Mouse (Mus musculus) embryonic facial prominence, embryonic 10.5 days (tissue): ENCODE data around the gene Ccl9. TPM values are rescaled to one million over a fixed set of nuclear protein-coding genes. Genes with fewer than 3 reads are reported as not detected.

ENCODE experiments used
- DNase-seq: peaks from one replicate; pipeline ENCODE4 v3.0.0-alpha.2; 2017; ENCODE audit warnings: low spot score
- H3K27ac ChIP-seq: fragments of 300-500 bp; sonication (generic); replicated peaks from 2 replicates; pipeline ENCODE4 v1.5.1; 2016; ENCODE audit warnings: mild to moderate bottlenecking
- H3K27me3 ChIP-seq: fragments of 300-500 bp; sonication (generic); replicated peaks from 2 replicates; pipeline ENCODE4 v1.6.1; 2016; ENCODE audit warnings: low read depth, mild to moderate bottlenecking; ENCODE audit not compliant: poor library complexity, severe bottlenecking
- H3K36me3 ChIP-seq: fragments of 300-500 bp; sonication (generic); replicated peaks from 2 replicates; pipeline ENCODE4 v1.6.1; 2016; ENCODE audit warnings: mild to moderate bottlenecking, moderate library complexity
- H3K4me1 ChIP-seq: fragments of 300-500 bp; sonication (generic); 2 replicates; pipeline ENCODE4 v1.6.1; 2016
- H3K4me3 ChIP-seq: fragments of 300-500 bp; sonication (generic); 2 replicates; pipeline ENCODE4 v1.5.1; 2016; ENCODE audit warnings: mild to moderate bottlenecking, moderate library complexity
- H3K9me3 ChIP-seq: fragments of 300-500 bp; sonication (generic); 2 replicates; pipeline ENCODE4 v1.6.1; 2016; ENCODE audit warnings: mild to moderate bottlenecking
- WGBS: fragments of 180-500 bp; shearing (Covaris S2); methylation state at CpG from one replicate; pipeline ENCODE4 v1.1.7; 2016; 5-methylcytosine and 5-hydroxymethylcytosine counted together
- polyA plus RNA-seq: library from polyadenylated mRNA; unstranded; fragments of >200 nt; fragmentation: Nextera tagmentation; extraction: Ambion mirVana; gene quantifications from 2 replicates; pipeline ENCODE4 v1.2.1, GENCODE M21; 2016

The Ccl9 gene
- polyA plus RNA-seq, 1 experiment from 2014 or later, result 1.7 TPM

DNA sequence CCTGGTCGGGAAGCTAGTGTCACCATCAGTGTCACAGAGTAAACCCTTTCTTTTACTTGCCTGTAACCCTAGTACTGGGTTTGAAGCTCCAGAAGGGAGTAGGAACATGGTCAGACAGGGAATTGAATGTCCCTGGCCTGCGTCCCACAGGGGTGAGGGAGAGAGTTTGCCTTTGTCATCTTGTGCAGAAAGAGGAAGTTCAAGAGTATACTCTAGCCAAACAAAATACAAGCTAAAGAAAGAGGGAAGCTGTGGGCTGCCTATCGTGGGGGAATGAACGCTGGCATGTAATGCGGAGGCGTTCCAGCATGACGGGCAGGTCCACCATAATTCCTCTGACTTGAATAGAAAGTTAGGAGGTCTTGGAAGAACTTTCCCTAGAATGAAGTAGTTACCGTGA is 6.2 kb downstream of the Ccl9 start:
- 90% methylated on average over 8 of the region's 8 CpGs for WGBS
- H3K4me3 ChIP-seq, result no peak overlapping the region
- no peaks in the 10 kb centered on the region for H3K27me3 ChIP-seq

DNA sequence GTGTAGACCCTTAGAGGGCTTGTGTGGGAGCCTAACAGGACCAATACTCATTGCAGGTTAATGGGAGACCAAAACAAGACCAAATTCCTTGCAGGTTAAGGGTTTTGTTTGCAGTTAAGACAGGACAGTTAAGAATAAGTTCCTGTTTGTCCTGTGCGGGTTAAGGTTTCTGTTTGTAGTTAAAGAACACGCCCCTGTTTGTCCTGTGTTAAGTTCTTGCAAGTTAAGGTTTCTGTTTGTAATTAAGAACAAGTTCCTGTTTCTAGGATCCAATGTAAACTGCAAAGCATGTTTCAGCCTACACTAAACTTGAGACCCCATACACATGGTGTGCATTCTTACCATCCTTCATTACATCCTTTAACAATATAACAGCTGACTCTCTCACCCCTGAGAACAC is 8.2 kb downstream of the Ccl9 start:
- no peak for DNase-seq
- H3K27me3 ChIP-seq, result no peaks in the 10 kb centered on the region
- H3K9me3 ChIP-seq, result no peaks in the 10 kb centered on the region
- H3K4me3 ChIP-seq, result no peak overlapping the region
- no peaks in the 10 kb centered on the region for H3K4me1 ChIP-seq
- 72% methylated on average over 2 of the region's 2 CpGs for WGBS
- H3K27ac ChIP-seq, result no peak overlapping the region
- no peaks in the 10 kb centered on the region for H3K36me3 ChIP-seq

More for the DNA sequence above, 6.2 kb downstream of the Ccl9 start:
- no peak for DNase-seq
- no peaks in the 10 kb centered on the region for H3K36me3 ChIP-seq
- H3K9me3 ChIP-seq, result no peaks in the 10 kb centered on the region
- no peaks in the 10 kb centered on the region for H3K4me1 ChIP-seq
- H3K27ac ChIP-seq, result no peak overlapping the region

DNA sequence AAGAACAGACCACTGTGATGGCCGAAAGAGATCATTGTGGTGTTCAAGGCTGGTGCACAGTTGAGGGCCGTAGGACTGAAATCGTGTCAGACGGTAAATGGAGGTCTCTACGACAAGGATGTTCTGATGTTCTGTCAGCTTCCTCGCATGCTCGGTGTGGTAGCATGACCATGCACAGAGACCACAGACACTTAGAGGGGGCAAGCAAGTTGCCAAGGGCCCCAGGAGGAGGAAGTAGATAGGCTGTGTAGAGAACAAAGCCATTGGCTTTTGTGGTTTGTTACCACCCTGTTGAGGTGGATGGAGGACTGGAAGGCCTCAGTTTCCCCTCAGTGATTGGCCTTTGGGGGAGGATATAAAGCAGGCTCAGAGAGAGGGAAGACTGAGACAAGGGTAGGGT is 9.2 kb downstream of the Ccl9 start:
- Histone ChIP-seq H3K27me3 (no peaks in the 10 kb centered on the region), H3K4me1 (no peaks in the 10 kb centered on the region), H3K36me3 (no peaks in the 10 kb centered on the region), H3K27ac (no peak overlapping the region), H3K4me3 (no peak overlapping the region), H3K9me3 (no peaks in the 10 kb centered on the region)
- no peak for DNase-seq
- 92% methylated on average over 7 of the region's 7 CpGs for WGBS

DNA sequence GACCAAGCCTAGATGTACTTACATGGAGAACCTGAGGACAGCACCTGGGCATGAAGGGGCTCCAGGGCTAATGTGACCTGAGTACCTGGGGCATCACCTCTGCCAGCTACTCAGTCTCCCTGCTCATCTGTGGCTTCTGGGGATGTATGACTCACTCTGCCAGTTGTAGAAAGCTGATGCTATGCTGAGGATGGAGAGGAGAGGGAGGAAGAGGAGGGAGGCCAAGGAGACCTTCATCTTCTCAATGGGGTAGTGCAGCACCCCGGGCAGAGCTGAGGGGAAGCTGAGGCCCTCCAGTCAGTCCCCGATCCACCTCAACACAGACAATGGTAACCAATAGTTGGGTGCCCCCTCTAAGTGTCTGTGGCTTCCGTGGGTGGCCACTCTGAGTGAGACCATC is 9.7 kb downstream of the Ccl9 start:
- no peaks in the 10 kb centered on the region for H3K9me3 ChIP-seq
- H3K27ac ChIP-seq, result no peak overlapping the region
- H3K36me3 ChIP-seq, result no peaks in the 10 kb centered on the region
- H3K4me1 ChIP-seq, result no peaks in the 10 kb centered on the region
- H3K27me3 ChIP-seq, result no peaks in the 10 kb centered on the region
- WGBS, result 88% methylated on average over 3 of the region's 3 CpGs
- DNase-seq, result no peak
- H3K4me3 ChIP-seq, result no peak overlapping the region

DNA sequence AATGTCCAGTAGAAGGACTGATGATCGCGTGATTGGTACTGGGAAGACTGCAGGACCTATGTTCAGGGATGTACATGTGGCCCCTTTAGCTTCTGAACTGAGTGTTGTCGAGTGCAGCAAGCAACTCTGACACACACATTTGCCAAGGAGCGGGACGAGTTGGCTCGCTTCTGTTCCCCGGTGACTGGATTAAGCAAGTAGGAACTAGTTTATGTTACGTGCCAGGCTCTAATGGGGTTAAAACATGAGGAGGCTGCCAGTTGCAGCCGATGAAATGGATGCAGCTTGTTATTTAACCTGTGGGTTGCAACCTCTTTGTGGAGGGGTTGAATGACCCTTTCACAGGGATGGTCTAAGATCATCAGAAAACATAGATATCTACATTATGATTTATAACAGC is 10.4 kb downstream of the Ccl9 start:
- H3K4me1 ChIP-seq, result no peaks in the 10 kb centered on the region
- H3K27ac ChIP-seq, result no peak overlapping the region
- DNase-seq, result no peak
- H3K36me3 ChIP-seq, result no peaks in the 10 kb centered on the region
- no peak overlapping the region for H3K4me3 ChIP-seq
- H3K27me3 ChIP-seq, result no peaks in the 10 kb centered on the region
- WGBS, result 91% methylated on average over 9 of the region's 9 CpGs
- H3K9me3 ChIP-seq, result no peaks in the 10 kb centered on the region

DNA sequence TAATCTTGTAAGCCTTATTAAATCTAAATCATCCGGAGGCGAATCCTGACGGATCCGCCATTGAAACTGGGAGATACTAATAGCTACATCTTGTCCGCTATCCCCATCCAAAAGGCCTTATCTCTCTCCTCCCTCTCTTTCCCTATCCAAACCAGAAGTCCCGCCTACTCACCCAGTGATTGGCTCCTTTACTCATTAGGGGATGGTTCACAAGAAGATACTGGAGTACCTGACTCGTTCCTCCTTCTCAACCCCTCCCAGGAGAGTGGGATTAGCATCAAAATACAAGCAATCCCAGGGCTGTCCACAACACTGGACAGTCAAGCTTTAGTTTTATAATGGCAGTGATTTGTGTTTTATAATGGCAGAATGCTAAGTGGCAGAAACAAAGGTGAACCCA is 11.1 kb downstream of the Ccl9 start:
- DNase-seq, result no peak
- Histone ChIP-seq H3K27ac (no peak overlapping the region), H3K4me1 (no peaks in the 10 kb centered on the region), H3K4me3 (no peak overlapping the region), H3K27me3 (no peaks in the 10 kb centered on the region), H3K36me3 (no peaks in the 10 kb centered on the region), H3K9me3 (no peaks in the 10 kb centered on the region)
- 69% methylated on average over 7 of the region's 7 CpGs for WGBS

DNA sequence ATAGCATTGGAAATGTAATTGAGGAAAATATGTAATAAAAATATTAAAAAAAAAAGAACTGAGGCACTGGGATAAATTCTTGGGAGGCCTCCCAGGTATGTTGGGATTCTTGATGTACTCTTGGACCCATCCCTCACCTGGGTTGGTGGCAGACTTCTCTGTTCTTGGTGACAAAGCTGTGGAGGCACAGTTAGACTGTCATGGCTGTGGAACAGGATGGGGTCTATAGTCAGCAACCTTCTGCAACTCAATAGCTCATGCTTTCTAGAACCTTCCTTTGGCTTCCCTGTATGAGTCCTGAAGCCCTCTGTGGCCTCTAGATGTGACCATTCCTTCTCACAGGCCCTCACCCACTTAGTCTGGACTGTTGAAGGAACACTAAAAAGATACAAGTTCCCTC is 11.8 kb downstream of the Ccl9 start:
- Histone ChIP-seq H3K27me3 (no peaks in the 10 kb centered on the region), H3K9me3 (no peaks in the 10 kb centered on the region), H3K27ac (no peak overlapping the region), H3K4me3 (no peak overlapping the region), H3K36me3 (no peaks in the 10 kb centered on the region), H3K4me1 (no peaks in the 10 kb centered on the region)
- DNase-seq, result no peak

DNA sequence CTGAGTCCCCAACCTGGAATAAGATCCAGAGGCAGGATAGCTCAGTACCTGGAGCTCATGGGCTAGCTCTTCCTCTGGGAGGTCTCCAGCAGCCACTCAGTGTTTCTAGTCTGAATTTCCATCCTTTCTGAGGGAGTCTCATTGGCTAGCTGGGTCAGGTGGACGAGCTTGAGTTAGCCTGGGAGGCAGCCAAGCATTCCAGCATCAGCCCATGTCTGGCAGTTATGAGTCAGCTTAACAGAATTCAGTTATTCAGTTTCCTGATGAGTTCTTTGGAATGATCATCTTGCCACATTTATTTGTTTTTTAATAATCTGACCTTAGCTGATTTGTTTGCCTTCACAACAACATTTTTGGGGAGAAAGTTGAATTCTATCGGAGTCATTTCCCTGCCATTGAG is 14.7 kb downstream of the Ccl9 start:
- DNase-seq, result no peak
- H3K9me3 ChIP-seq, result no peaks in the 10 kb centered on the region
- no peak overlapping the region for H3K4me3 ChIP-seq
- H3K27ac ChIP-seq, result no peak overlapping the region
- H3K4me1 ChIP-seq, result no peaks in the 10 kb centered on the region
- WGBS, result 76% methylated on average over 2 of the region's 2 CpGs
- H3K36me3 ChIP-seq, result no peaks in the 10 kb centered on the region
- H3K27me3 ChIP-seq, result no peaks in the 10 kb centered on the region

DNA sequence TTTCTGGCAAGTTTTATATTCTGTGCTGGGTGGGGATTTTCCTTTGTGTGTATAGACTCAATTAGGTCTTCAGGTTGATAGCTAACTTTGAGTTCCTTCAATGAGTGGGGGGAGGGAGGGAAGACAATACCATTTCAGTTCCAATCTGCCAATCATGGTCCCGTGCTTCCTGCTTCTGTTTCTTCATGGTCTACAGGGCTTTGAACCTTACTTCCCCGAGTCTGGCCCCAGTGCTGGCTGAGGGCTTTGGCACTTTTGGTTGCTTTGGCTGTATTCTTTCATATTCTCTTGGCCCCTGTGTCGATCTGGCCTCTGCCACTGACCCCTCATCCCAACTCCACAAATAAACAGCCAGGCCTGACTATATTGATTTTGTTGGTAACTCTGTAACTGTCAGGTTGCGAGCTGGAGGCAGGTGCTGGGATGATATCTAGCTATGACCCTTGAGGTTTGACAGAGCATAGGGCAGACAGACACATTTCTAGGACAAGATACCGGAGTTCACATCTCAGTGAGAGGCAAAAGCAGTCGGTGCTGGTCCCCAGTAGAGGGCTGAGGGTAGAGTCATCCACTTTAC is 16.0 kb downstream of the Ccl9 start:
- Histone ChIP-seq H3K27me3 (no peaks in the 10 kb centered on the region), H3K36me3 (no peaks in the 10 kb centered on the region), H3K4me3 (no peak overlapping the region), H3K9me3 (no peaks in the 10 kb centered on the region), H3K27ac (no peak overlapping the region), H3K4me1 (no peaks in the 10 kb centered on the region)
- no peak for DNase-seq
- WGBS, result 73% methylated on average over 6 of the region's 6 CpGs

DNA sequence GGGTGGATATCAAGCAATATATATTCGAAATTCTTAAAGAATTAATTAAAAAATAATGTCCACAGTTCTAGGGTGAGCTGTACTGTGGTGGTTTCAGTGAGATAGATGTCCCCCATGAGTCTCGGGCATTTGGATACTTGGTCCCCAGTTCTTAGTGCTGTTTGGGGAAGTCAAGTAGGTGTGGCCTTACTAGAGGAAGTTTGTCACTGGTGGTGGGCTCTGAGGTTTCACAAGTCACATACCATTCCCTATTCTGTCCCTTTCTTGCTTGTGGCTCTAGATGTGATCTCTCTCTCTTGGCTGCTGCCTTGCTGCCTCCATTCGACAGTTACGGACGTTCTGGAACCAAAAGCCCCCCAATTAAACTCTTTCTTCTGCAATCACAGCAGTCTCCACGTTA is 18.0 kb downstream of the Ccl9 start:
- 80% methylated on average over 6 of the region's 6 CpGs for WGBS
- Histone ChIP-seq H3K4me3 (no peak overlapping the region), H3K27ac (no peak overlapping the region), H3K27me3 (no peaks in the 10 kb centered on the region), H3K4me1 (no peaks in the 10 kb centered on the region), H3K9me3 (no peaks in the 10 kb centered on the region), H3K36me3 (no peaks in the 10 kb centered on the region)
- DNase-seq, result no peak

DNA sequence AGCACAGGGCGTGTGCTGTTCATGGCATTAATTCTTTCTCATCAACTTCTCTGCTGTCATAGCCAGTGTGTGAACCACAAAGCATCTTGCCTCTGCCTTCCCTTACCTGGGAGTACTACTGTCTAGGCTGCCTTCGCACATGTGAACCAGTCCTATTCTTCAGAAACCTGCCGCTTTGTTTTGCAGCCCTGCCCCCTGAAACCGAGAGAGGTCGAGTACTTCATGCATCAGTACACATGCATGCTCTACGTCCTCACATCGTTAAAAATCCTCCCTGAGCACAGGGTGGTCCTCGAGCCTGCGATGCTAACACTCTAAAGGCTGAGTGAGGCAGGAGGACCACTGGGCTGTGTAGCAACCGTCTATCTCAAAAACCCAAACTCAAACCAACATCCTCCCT is 21.4 kb downstream of the Ccl9 start:
- H3K9me3 ChIP-seq, result no peaks in the 10 kb centered on the region
- WGBS, result 69% methylated on average over 10 of the region's 10 CpGs
- H3K27me3 ChIP-seq, result no peaks in the 10 kb centered on the region
- DNase-seq, result no peak
- no peaks in the 10 kb centered on the region for H3K36me3 ChIP-seq
- no peak overlapping the region for H3K4me3 ChIP-seq
- H3K27ac ChIP-seq, result no peak overlapping the region
- no peaks in the 10 kb centered on the region for H3K4me1 ChIP-seq

DNA sequence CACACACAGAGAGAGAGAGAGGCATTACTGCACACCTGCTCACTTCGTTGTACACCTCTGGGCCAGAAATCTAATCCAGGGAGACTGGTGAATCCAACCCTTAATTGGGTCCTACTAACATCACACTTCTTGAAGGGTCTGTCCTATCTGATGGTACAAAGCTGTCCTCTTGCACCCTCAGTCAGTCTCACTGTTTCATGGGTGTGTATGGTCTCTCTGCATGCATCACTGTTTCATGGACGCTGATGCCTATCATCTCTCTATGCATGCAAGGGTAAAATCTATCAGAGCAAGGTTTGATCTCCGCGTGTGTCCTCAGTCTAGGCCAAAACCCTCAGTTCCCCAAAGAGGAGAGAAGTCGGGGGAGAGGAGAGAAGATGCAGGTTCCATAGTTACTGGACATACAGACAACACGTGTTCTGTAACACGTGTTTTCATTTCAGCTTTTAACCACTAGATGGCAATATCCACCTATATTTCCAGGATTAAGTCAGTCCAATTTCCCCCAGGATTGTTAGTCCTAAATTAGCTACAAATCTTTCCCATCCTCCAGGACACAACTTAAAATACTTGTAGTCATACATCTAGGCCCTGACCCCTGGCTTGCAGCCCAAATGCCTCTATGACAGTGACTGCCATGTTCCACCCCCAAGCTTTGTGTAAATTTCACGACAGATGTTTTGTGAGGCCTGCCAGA is 22.2 kb downstream of the Ccl9 start:
- no peaks in the 10 kb centered on the region for H3K9me3 ChIP-seq
- WGBS, result 35% methylated on average over 8 of the region's 8 CpGs
- no peak for DNase-seq

DNA sequence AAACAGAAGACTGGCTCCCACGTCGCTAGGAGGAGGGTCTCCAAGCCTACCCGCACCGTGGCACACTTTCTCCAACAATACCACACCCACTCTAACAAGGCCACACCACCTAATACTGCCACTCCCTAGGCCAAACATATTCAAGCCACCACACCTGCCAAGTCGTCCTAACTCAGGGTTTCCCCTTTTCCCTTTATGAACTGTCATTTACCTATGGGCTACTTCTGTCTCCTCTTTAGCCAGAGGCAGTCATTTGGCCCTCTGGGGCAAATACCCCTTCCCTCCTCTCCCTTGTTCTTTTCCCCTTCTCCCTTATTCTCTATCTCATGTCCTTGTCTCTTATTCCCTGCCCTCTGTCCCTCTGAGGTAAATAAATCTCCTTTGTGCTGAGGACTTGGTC is 26.8 kb downstream of the Ccl9 start:
- Histone ChIP-seq H3K9me3 (no peaks in the 10 kb centered on the region), H3K27ac (no peak overlapping the region), H3K4me3 (no peak overlapping the region), H3K27me3 (no peaks in the 10 kb centered on the region), H3K4me1 (no peaks in the 10 kb centered on the region), H3K36me3 (no peaks in the 10 kb centered on the region)
- WGBS, result 87% methylated on average over 5 of the region's 5 CpGs
- DNase-seq, result no peak

More for the DNA sequence above, 22.2 kb downstream of the Ccl9 start:
- H3K27ac ChIP-seq, result no peak overlapping the region
- no peak overlapping the region for H3K4me3 ChIP-seq
- H3K36me3 ChIP-seq, result no peaks in the 10 kb centered on the region
- no peaks in the 10 kb centered on the region for H3K27me3 ChIP-seq
- no peaks in the 10 kb centered on the region for H3K4me1 ChIP-seq
